Mouse (Mus musculus): ENCODE data around the gene Hpcal1.
"Not testable (repeated sequence)": the region's sequence is repeated elsewhere in the genome, so short reads cannot be mapped to it uniquely, and the experiment has no call there.

The Hpcal1 gene

GRCm38 (mm10) chr12:17736859-17737577 is 46.4 kb downstream of the Hpcal1 start:
- in situ Hi-C loops (cut with MboI; ENCODE audit: unreplicated experiment in 2 of 2), result no loop called here

DNA sequence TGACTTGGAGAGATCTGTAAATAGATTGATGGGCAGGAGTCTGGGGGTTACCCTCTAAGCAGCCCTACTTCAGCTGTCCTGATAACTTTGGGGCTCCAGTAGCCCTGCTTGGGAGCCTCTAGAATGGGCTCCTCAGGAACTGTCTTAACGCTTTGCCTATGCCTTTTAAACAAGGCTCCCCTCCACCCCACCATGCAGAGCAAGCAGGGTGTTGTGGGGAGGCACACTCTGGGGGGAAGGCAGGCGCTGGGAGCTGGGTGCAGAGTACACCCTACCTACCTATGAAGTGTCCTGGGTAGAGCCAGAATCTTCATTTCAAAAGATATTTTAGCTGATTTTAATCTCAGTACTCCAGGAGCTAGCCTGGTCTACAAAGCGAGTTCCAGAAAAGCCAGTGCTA is 47.2 kb downstream of the Hpcal1 start:
- in situ Hi-C loops (cut with MboI; ENCODE audit: unreplicated experiment in 2 of 2), result no loop called here

DNA sequence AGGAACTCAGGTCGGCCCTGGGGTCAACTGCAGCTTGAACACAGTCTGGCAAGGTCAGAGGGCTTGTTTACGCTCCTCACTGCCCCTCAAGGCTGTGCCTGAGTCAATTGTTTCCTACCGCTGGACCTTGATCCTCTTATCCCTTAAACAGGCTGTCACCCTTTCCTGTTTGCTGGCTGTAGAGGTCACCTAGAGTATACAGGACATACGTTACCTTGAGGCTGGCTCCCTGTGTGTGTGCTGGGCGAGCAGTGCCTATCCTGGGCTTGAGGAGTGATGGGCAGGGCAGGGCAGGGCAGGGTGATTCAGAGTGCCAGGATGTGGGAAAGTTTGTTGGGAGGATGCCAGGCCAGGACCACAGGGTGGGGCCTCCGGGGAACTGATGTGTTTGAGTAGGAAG is 47.8 kb downstream of the Hpcal1 start:
- in situ Hi-C loops (cut with MboI; ENCODE audit: unreplicated experiment in 2 of 2), result no loop called here

- in situ Hi-C loops (cut with MboI; ENCODE audit: unreplicated experiment in 2 of 2), result no loop called here
Measured at GRCm38 (mm10) chr12:17740226-17740625, 49.6 kb downstream of the Hpcal1 start.

- in situ Hi-C loops (cut with MboI; ENCODE audit: unreplicated experiment in 2 of 2), result no loop called here
Measured at GRCm38 (mm10) chr12:17741637-17742364, 51.1 kb downstream of the Hpcal1 start.

GRCm38 (mm10) chr12:17742571-17743321 is 52.1 kb downstream of the Hpcal1 start:
- in situ Hi-C loops (cut with MboI; ENCODE audit: unreplicated experiment in 2 of 2), result no loop called here

DNA sequence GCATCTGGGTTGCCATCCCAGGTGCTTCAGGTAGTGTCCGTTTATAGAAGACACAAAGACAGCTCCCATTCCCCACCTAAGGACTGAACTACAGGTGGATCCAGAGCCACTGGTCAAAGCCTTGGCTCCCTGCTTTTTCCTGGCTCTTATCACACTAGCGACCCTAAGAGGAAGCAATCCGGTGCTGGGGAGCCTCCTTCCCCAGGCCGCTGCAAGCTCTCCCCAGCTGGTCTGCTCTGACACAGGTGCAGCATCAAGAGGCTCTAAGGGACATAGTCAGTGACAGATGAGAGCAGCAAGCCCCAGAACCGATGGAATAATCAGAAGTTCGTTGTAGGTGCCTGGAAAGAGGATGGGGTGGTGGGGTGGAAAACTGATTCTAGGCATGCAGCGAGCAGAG is 54.8 kb downstream of the Hpcal1 start:
- in situ Hi-C loops (cut with MboI; ENCODE audit: unreplicated experiment in 2 of 2), result no loop called here

DNA sequence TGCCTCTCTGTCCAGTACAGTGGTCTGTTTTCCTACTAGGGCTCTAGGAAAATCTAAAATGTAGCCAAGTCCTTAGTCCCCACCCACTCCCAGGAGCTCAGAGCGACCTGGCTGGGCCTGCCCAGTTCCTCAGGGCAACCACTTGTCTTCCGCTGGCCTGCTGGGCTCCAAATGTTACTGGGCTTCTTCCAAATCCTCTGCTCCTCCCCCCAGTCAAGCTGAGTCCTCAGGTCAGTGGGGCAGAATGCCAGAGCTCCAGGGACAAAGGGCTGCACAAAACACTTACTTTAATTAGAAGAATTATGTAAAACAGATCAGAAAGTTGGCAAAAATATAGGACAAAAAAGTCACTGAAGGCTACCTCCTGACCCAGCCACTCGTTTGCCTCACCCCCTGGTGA is 56.1 kb downstream of the Hpcal1 start:
- in situ Hi-C loops (cut with MboI; ENCODE audit: unreplicated experiment in 2 of 2), result no loop called here

DNA sequence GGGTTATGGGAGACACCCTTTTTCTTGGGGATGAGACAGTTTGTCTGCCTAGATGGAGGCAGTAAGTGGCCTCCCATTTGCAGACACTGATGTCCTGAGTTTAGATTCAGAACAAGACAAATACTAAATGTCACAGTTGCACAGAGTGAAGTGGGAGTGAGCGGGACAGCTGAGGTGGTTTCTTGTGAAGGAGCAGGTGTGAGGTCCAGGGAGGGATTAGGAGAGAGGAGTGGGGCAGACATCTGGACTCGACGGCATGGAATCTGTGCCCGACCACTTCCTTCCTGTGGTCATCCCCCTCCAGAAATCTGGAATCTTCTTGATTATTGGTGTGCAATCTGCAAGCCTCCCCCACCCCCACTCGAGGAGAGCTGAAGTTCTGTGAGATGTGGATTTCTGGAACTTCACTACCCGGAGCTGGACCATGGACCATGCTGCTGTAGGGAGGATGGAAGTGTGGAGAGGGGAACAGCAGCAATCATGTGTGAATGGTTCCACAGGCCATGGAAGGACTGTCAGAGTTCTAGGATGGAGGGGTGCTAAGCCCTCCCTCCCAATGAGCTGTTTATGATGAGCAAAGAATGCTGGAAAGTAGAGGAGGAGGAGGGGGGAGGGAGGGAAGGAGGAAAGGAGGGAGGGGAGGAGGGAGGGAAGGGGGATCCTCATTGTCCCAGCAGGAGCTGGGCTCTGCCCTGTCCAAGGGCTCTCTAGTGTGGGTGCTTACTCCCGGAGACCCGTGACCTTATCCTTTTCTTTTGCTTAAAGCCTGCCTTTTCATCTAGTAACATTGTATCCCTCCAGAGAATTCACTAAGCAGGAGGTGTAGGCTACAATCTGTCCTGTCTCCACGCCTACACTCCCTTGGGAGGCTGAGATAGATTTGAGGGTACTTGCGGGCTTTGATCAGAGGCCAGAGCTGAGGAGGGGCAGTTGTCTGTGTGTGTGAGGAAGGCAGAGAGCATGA is 56.8 kb downstream of the Hpcal1 start:
- in situ Hi-C loops (cut with MboI; ENCODE audit: unreplicated experiment in 2 of 2), result no loop called here

DNA sequence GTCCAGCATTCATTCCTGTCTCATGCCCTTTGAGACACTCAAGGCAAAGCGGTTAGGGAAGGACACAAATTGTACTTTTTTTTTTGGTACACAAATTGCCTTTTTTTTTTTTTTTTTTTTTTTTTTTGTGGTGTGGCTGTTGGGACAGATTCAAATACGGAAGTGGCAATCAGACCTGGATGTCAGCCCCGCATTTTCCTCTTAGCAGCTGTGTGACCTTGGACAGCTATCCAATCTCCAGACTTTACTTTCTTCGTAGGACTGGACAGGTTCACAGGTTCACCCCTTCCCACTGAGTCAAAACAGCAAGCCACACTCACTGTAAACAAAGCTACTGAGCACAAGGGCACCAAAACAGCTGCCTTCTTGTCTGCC is 57.5 kb downstream of the Hpcal1 start:
- in situ Hi-C loops (cut with MboI; ENCODE audit: unreplicated experiment in 2 of 2), result no loop called here

GRCm38 (mm10) chr12:17749784-17750183 is 59.1 kb downstream of the Hpcal1 start:
- in situ Hi-C loops (cut with MboI; ENCODE audit: unreplicated experiment in 2 of 2), result no loop called here

DNA sequence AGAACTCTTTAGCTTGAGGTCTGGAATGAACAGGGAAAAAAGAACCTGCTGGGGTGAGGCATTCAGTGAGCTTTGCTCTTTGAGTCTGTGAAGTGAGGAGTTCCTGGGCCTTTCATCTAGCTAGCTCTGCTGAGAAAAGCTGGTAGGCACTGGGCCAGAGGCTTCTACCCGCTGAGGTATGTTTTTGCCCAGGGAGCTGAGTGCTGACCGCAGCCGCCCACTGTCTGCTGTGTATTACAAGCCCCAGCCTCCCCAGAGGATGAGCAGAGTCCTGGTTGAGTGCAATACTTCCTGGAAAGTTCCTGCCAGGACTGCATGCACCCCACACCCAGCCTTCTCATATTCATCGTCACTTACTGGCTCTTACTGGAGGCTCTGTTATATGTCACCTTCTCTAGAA is 59.8 kb downstream of the Hpcal1 start:
- in situ Hi-C loops (cut with MboI; ENCODE audit: unreplicated experiment in 2 of 2), result no loop called here

- in situ Hi-C loops (cut with MboI; ENCODE audit: unreplicated experiment in 2 of 2), result no loop called here
Measured at GRCm38 (mm10) chr12:17752828-17753227, 62.2 kb downstream of the Hpcal1 start.

GRCm38 (mm10) chr12:17754771-17755170 is 64.1 kb downstream of the Hpcal1 start:
- in situ Hi-C loops (cut with MboI; ENCODE audit: unreplicated experiment in 2 of 2), result no loop called here

DNA sequence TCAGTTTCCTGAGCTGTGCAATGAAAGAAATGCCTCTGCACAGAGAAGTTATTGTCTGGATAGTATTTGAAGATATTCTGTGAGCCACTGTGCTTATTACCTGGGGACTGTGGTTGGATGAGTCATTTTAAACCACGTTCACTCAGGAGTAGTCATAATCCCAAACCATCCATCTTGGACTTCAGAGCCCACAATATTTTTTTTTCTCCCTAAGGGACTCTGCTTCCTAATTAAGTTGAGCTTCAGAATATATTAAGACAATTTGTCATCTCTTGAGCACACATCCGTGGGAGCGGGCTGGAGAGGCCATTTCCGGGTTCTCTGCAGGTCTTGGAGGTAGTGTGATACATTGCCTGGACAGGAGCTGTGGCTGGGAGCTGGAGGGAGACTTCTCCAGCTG is 66.2 kb downstream of the Hpcal1 start:
- in situ Hi-C loops (cut with MboI; ENCODE audit: unreplicated experiment in 2 of 2), result no loop called here

- in situ Hi-C loops (cut with MboI; ENCODE audit: unreplicated experiment in 2 of 2), result no loop called here
Measured at GRCm38 (mm10) chr12:17762286-17762933, 71.8 kb downstream of the Hpcal1 start.

DNA sequence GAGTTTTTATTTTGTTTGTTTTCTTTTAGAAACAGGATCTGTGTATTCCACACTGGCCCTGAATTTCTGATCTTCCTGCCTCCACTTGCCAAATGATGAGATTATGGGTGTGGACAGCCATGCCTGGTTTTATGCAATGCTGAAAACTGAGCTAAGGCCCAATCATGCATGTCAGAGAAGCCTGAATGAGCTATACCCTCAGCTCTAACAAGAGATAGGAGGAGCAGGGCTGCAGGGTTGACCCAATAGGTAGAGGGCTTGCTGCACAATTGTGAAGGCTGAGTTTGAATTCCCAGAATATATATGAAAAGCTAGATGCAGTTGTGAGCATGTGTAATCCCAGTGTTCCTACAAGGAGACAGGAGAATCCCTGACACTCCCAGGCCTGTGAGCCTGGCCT is 72.4 kb downstream of the Hpcal1 start:
- in situ Hi-C loops (cut with MboI; ENCODE audit: unreplicated experiment in 2 of 2), result no loop called here

GRCm38 (mm10) chr12:17764005-17764404 is 73.3 kb downstream of the Hpcal1 start:
- in situ Hi-C loops (cut with MboI; ENCODE audit: unreplicated experiment in 2 of 2), result no loop called here

DNA sequence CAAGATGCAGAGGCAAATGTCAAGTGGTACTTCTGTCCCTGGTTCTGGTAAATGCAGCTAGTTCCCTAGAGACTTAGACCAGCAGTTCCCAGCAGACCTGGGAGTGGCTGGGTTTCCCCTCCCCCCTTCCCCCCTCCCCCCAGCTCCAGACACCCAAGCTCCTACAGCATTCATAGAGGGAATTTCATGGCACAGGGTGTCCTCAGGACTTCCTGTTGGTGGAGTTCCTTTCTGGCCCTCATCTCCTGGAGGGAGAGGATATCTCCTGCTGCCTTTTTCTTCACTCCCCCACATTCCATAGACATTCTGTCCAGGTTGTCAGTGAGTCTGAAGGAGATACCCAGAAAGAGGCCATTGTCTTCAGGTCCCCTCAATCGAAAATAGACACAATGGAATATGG is 76.9 kb downstream of the Hpcal1 start:
- in situ Hi-C loops (cut with MboI; ENCODE audit: unreplicated experiment in 2 of 2), result not testable (repeated sequence)

Data from v-Abl transformed pro-B cells (cell line).